Mouse (Mus musculus): Measurements from ENCODE around the gene Lars2.

DNA sequence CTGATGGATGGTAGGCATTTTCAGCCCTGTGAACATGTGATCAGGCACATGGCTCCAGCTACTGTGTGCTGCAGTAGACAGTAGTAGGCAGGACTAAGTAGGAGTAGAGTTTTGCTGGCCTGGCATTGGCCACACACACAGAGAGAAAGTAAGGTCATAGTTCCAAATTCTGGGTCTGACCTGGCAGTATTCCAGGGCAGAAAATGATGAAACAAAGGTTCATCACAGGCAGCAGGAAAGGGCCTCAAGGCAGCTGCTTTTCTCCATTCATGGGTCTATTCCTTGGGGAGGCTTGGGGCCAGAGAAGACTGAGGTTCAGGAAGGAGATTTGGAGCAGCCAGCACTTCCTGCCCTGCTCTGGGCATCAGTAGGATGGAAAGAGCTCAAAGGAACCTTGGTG, 106.7 kb downstream of the Lars2 start:
- TF ChIP-seq CTCF (IDR thresholded peaks at IDR 0.05; ENCODE audit: borderline replicate concordance, insufficient read depth, low read depth, low read length): no peak
- no peak for TF ChIP-seq POLR2A (IDR thresholded peaks at IDR 0.05; ENCODE audit: borderline replicate concordance, insufficient read depth, low read length)

Data from cerebellum, adult 2 months (tissue).